Comparison of ENCODE assay signal across 19 mouse cellular contexts in the genomic region with DNA sequence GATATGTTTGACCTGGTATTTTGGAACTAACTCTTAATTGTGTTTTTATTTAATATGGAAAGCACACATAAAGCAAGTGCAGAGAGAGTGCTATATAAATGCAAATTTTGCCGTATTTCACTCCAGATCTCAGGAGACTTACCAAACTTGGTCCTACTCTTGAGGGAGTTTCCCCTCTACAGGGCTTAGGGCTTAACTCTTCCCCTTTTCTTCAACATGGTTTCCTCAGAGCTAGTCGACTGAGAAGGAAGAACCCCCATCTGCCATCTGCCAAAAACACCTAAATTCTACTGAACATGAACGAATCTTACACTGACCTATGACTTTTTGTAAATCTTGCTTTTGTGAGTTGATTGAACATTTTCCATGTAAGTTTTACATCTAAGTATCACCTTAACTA.
DNase-seq lines count a peak whose midpoint lies in the region; ATAC-seq lines count a peak whose summit lies in the region.
"Had no signal": no experiment of that assay in that cellular context is flagged by ENCODE, and none has a peak within 500 bp of the region (broad histone marks: within the 10 kb centered on the region; RNA-seq: fewer than 3 reads in every experiment).

No protein-coding gene starts in this region.

- H3K9me3 ChIP-seq in embryonic facial prominence, embryonic 10.5 days: no peaks in the 10 kb centered on the region
- H3K9me3 ChIP-seq: embryonic facial prominence, embryonic 12.5 days; forebrain, embryonic 12.5 days; heart, embryonic 15.5 days had no signal

- H3K27ac ChIP-seq in embryonic facial prominence, embryonic 10.5 days (replicated peaks): no peak overlapping the region
- H3K27ac ChIP-seq: embryonic facial prominence, embryonic 12.5 days; forebrain, embryonic 12.5 days; heart, embryonic 15.5 days; hindbrain, postnatal 0 days had no signal

- peak; percentile 58; the same call in 1 of the 2 replicates for ATAC-seq in common myeloid progenitor, adult 5-6 weeks (replicated peaks; ENCODE audit: low read depth, poor library complexity, severe bottlenecking)
- peak; percentile 39; the same call in 1 of the 2 replicates for ATAC-seq in neutrophil, adult 5-6 weeks (ENCODE audit: extremely low read depth, insufficient number of reproducible peaks, low FRiP score, poor library complexity, severe bottlenecking)
- ATAC-seq: hindbrain, postnatal 0 days; Patski had no signal

- H3K4me1 ChIP-seq in embryonic facial prominence, embryonic 10.5 days: peaks cover 21% of the 10 kb centered on the region

- peaks cover 21% of the 10 kb centered on the region for H3K27me3 ChIP-seq in embryonic facial prominence, embryonic 10.5 days (replicated peaks; ENCODE audit: low read depth, poor library complexity, severe bottlenecking)
- H3K27me3 ChIP-seq: heart, embryonic 15.5 days; Patski had no signal

- WGBS in embryonic facial prominence, embryonic 10.5 days: 41% methylated on average over 3 of the region's 3 CpGs

- no peaks in the 10 kb centered on the region for H3K36me3 ChIP-seq in embryonic facial prominence, embryonic 10.5 days (replicated peaks)
- H3K36me3 ChIP-seq: embryonic facial prominence, embryonic 12.5 days; forebrain, embryonic 12.5 days; heart, embryonic 15.5 days had no signal

- no peak overlapping the region for H3K4me3 ChIP-seq in embryonic facial prominence, embryonic 10.5 days
- H3K4me3 ChIP-seq: embryonic facial prominence, embryonic 12.5 days; forebrain, embryonic 12.5 days; heart, embryonic 15.5 days had no signal

- peak; percentile 20 to 34 for DNase-seq in spleen, postnatal 36 days (ENCODE audit: low spot score in 2 of 2)
- DNase-seq in spleen, postnatal 10 days (ENCODE audit: low spot score in 2 of 2): no peak
- no peak for DNase-seq in testis, postnatal 14 days (ENCODE audit: low spot score)
- DNase-seq in embryonic facial prominence, embryonic 10.5 days (ENCODE audit: low spot score): no peak
- DNase-seq: adrenal gland, adult 2 months; adrenal gland, postnatal 25 days; cerebellum, adult 18-20 months; cerebellum, postnatal 10 days; embryo, embryonic 11 days; gastrocnemius, postnatal 36 days; heart, adult 18-20 months; kidney, adult 11 months had no signal

Comparison
In these comparisons a context has a peak if more than half of its experiments do, and no peak if none do; other contexts are left out.
1. DNase-seq: peak in spleen, postnatal 36 days (2 of 2); none in spleen, postnatal 10 days (0 of 2), testis, postnatal 14 days (single experiment) and embryonic facial prominence, embryonic 10.5 days (single experiment).